Mouse (Mus musculus): ENCODE data around the gene Tcp1. TPM values are rescaled to one million over a fixed set of nuclear protein-coding genes. Genes with fewer than 3 reads are reported as not detected.
"Not testable (repeated sequence)": the region's sequence is repeated elsewhere in the genome, so short reads cannot be mapped to it uniquely, and the experiment has no call there.

Tcp1 gene
- total RNA-seq (2021) = 100 to 1,000 TPM; 188 to 223 TPM

DNA sequence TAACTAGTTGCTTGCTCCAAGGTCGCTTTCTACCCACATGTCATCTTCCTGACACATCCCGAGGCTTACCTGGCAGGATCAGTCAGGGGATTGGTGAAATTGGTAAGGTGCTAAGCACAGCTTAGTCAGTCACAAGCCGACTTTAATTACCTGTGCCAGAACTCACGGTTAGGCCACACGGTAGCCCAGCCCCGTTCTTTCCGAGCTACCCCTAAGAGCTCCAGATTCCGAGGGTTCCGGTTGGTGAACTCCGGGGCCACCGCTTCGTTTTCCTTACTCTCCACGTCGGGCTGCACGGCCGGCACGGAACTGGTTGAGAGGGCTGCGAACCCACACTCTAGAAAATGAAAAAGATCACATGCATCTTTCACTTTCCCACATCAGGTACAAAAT, at the start of gene Tcp1:
Tcp1 (plus strand) TSS at position 214 of the 393 bp plus-strand sequence.
- peak in 1 of 2 experiments; percentile 18 for DNase-seq (ENCODE audit: extremely low spot score in 1 of 2, low spot score in 1 of 2)

DNA sequence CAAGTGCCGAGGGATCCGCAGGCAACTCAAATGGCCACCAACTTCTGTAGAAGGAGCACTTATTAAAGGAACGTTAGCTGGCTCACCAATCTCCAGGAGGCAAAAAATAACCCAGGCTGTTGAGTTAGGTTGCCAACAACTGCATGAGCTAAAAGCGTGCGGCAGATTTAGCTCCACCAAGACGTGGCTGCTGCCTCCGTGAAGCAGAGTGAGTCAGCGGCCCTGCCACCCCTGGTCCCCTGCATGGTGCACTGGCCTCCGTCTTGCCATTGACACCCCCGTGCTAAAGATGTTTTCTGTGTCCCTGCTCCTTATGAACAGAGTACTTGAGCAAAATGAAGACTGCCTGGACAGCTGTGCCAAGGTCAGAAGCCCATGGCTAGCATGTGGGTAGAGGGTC, 48.6 kb upstream of the Tcp1 start:
- no peak for DNase-seq (ENCODE audit: extremely low spot score in 1 of 2, low spot score in 1 of 2)

DNA sequence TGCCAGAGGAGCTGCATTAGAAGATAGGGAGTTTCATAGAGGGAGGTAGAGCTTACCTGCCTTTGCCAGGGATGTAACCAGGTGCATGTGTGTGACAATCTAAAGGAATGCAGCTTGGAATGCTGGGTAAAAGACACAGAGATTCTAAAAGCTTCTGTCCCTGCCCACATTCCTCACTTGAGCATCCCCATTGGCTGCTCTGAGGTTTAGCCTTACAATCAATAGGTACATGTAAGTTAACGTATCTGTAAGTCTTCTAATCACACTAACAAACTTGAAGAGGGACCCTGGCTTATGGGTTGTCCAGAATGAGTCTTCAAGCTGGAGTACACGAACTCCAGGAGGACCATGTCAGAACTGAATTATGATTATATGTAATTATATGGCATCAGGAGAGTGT, 47.5 kb upstream of the Tcp1 start, which contains the start of gene Mas1:
Mas1 (minus strand) TSS at position 101 of the 400 bp plus-strand sequence.
- no peak for DNase-seq (ENCODE audit: extremely low spot score in 1 of 2, low spot score in 1 of 2)

DNA sequence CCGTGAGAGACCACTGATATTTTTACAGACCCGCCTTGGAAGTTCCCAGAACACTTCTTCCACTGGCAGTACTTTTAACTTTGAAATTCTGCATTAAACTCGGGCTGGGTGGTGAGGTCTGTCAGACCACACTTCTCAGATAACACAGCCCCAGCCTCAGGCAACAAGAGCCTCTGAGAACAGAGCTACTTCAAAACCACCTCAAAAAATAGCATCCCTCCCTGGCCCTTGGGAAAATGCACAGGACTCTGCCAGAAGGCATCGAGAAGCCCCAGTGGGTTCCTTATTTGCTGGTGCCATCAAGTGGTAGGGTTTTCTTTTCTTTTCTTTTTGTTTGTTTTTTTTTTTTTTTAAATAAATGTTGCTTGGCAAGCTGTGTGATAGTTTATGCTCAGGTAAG, 46.9 kb upstream of the Tcp1 start:
- DNase-seq (ENCODE audit: extremely low spot score in 1 of 2, low spot score in 1 of 2) = no peak

DNA sequence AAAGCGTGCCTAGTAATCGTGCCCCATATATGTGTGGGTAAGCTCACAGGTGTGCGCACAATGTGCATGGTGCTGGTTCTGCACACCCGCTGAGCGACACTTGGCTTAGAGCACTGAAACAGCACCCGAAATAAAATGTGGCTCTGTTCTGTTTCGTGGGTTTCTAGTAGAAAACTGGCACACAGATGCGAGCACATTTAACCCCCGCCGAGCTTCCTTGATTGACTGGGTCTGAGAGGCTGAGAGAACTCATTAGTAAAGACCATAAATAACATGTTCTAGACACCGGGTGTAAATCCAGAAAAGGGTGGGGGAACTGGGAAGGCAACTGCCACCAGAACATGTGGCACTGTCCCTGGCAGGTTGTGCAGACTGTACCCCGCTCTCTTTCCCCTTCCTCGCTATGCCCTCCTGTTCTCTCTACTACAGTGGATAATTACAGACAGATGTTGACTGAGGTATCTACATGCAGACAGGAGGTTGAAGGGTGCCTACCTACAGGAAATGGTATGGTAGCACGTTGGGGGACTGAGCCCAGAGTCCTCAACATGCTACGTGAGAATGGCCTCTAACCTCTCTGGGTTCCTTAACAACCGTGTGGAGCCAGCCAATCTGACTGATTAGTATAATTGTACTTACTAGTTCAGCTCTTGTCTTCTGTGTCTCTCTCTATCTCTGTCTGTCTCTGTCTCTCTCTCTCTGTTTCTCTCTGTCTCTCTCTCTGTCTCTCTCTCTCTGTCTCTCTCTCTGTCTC, 43.0 kb upstream of the Tcp1 start:
- DNase-seq (ENCODE audit: extremely low spot score in 1 of 2, low spot score in 1 of 2) = no peak

DNA sequence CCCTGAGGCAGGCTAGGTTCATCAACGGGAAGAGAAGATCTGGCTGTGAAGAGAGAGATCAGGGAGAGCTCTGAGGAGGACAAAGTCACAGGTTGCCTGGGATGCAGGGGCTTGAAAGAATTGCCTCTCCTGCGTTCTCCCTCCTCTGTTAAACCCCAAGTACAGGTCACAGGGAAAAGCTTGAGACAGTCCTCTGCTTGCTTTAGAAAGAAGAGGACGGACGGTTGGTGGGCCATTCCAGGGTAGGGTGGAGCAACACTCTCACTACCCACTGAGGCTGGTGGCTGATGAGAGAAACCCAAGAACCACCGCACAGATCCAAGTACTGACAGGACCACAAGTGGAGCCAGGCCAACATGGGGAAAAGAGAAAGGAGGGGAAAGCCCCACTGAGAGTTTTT, 39.8 kb upstream of the Tcp1 start, which contains the start of gene Mrgprh:
Mrgprh (plus strand) TSS at position 301 of the 400 bp plus-strand sequence.
- DNase-seq (ENCODE audit: extremely low spot score in 1 of 2, low spot score in 1 of 2) = no peak

DNA sequence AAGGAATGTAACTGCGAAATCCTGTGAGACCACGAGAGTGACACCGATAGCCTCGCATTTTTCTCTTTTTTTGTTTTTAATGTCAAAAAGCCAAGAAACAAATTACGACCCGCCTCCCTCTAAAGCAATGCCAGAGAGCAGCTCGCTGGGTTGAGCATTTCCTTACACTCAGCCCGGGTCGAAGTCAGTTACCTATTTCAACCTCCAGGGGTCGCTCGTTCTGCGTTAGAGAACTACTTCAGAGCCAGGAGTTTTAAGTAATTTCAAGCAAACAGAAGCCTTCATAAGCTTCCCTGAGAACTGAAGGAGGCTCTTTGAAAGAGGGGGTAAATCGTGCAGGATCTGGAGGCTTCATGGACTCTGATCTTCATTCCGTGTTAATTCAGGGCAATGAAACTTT, 35.3 kb upstream of the Tcp1 start:
- peak; percentile 73 to 81 for DNase-seq (ENCODE audit: extremely low spot score in 1 of 2, low spot score in 1 of 2)

DNA sequence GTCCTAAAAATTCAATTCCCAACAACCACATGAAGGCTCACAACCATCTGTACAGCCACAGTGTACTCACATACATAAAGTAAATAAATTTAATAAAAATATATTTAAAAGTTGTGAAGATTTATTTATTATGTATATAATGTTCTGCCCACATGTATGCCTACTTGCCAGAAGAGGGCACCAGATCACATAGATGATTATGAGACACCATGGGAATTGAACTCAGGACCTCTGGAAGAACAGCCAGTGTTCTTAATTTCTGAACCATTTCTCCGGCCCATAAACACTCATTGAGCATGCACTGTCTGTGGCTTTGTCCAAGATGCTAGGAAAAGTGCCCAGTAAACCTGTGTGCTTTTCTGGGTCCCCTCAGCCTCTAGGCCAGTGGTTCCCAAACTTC, 34.3 kb upstream of the Tcp1 start:
- no peak for DNase-seq (ENCODE audit: extremely low spot score in 1 of 2, low spot score in 1 of 2)

DNA sequence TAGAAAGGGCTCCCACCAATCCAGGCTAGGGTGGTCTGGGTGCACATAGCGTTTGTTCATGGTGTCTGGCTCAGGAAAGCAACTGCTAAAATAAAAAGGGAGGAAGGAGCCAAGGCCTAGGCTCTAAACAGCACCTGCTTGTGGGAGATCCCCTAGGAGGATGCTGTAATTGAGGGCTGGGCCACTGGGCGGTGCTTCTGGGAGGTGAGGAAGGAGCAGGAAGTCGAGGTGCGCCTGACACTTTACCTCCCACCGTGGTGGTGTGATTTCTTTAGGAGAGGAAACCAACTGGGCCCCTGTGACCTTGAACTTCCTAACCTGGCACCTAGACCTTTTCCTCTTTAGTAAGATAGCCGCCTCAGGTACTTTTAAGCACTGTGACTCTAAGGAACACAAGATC, 28.9 kb upstream of the Tcp1 start:
- no peak for DNase-seq (ENCODE audit: extremely low spot score in 1 of 2, low spot score in 1 of 2)

DNA sequence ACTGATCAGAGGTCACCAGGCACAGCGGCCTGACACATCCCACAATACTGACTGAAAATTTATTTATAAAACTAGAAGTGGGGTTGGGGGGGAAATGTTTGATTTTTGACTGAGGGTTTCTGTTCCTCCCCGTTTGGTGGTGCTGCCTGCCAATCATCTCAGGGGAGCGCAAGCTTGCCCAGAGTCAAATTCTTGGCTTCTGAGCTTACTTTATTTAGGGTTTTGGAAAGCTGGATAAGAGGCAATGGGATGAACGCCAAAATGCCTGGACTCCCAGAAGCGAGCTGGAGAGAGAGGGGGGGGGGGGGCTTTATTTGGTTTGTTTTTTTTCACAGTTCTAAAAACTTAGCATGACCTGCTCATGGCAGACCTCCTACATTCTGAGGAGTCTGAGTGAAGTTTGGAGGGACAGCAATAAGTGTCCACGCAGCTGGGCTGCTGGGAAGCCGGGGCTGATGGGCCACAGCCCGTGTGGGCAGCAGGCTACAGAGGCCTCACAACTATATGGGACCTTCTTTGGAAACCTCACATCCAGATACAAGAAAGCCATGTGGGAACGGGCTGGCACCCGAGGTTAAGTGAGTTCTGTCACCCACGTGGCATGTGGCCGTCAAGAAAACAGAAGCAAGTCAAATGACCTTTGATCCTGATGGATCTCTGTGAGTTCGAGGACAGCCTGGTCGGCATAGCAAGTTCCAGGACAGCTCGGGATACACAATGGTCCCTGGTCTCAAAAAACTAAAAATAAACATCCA, 28.3 kb upstream of the Tcp1 start:
- no peak for DNase-seq (ENCODE audit: extremely low spot score in 1 of 2, low spot score in 1 of 2)

DNA sequence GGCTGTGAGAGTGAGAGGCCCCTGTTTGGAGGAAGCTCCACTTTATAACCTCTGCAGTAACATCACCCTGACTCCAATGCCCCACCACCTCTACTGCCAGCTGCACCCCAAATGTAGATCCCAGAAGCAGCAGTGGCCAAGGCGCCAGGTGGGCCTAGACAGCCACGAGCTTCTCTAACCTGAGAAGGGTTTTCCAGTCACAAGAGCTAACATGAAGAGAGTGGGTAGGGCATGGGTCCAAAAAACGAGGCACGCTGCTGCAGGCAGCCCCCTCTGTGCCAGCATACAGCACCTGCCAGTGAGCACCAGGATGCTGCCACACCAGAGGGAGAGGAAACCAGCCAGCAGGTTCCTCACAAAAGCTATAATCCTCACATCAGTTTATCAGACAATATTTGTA, 24.4 kb upstream of the Tcp1 start:
- no peak for DNase-seq (ENCODE audit: extremely low spot score in 1 of 2, low spot score in 1 of 2)

DNA sequence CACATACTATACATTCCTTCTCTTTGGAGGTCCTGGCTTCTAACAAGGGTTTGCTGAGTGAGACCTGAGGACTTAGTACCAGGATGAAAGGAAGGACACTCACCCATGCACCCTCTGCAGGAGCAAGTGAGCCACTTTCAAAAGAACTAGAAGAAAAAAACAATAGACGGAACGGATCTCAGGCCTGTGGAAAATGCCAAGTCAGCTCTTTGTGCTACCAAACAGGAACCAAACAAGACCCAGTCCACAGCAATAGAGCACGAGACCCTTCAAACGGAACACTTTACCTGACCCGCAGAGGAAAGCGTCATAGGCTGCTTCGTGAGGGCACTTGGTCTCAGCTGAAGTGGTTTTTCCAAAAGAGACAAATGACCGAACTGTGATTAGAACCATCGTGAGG, 23.5 kb upstream of the Tcp1 start:
- no peak for DNase-seq (ENCODE audit: extremely low spot score in 1 of 2, low spot score in 1 of 2)

DNA sequence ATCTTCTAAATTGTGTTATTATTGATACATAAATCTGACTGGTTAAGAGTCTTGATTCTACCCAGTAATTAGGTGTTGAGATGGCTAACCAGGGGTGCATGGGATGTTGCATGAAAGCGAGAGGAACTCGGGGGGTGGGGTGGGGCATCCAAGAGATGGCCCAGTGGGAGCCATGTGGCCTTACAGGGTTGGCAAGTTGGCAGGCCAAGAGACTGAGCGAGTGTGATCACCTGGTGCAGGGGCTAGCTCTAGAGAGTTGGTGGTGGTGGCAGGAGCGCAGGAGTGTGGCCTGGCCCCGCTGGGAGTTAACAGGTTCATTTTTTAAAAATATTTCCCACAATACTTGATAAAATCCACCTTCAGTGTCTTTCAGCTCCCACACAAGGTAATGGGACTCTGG, 17.8 kb upstream of the Tcp1 start:
- DNase-seq (ENCODE audit: extremely low spot score in 1 of 2, low spot score in 1 of 2) = no peak

DNA sequence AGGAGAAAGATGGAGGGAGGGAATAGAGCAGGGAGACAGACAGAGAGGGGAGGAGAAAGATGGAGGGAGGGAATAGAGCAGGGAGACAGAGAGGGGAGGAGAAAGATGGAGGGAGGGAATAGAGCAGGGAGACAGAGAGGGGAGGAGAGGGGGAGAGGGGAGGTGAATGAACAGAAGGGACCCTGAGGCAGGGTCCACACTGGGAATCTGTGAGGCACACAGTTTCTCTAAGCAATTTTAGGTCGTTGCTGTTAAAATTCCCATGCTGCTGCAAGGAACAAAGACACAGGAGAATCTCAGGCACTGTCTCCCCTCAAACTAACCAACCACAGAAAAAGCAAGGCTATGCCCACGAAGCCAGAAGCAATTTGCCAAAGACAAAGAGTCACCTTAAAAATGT, 16.9 kb upstream of the Tcp1 start:
- not testable (repeated sequence) for DNase-seq (ENCODE audit: extremely low spot score in 1 of 2, low spot score in 1 of 2)

DNA sequence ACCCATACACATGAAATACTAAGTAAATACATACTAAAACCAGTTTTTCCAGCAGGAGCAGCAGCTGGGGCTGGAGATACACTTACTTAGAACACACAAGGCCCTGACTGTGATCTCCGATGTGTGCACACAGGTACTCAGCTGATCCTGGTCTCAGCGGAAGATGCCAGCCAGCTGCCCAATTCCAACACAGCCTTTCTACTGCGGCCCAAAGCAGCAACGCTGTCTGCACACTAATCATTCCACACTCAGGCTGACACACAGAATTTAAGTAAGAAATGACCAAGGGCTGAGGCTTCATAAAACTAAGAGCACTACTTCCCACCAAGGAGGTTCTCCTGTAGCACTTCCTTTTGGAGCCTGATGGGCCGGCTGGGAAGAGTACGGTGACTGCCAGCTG, 13.2 kb upstream of the Tcp1 start:
- no peak for DNase-seq (ENCODE audit: extremely low spot score in 1 of 2, low spot score in 1 of 2)

DNA sequence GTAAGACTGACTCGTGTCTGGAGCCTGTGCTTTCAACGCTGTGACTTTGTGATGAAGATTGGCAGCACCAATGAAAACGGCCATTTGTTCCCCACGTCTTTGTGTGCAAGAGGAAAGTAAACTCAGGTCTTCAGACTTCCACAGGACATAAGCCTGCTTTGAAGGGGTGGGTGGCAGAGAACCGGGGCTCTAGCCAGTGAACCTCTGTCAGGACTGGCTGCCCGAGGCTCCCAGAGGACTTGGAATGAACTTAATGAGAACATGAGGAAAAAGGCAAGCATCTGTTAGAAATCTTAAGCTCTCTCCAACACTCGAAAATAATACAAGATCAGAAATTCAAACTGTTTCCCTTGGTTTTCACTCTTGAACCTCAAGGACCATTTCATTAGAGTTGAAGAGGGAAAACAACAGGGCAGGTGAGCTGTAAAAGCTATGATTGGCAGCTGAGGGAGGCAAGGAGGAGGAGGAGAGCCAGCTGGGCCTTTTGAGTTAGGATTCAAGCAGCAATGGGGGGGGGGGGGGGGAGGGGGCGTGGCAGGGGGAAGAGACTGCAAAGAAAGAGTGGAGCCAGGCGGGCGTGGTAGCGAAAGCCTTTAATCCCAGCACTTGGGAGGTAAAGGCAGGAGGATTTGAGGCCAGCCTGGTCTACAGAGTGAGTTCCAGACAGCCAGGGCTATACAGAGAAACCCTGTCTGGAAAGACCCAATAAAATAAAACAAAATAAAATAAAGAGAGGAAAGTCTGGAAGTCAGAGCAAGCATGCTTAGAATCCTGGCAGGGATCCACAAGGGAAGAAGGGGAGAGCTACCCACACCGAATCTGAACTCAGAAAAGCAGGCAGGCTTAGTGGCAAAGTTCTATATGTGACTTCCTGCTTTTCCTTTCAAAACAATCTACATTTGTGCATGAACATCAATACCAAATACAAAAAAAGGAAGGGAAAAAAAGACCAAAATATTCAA, 11.8 kb upstream of the Tcp1 start:
- DNase-seq (ENCODE audit: extremely low spot score in 1 of 2, low spot score in 1 of 2) = no peak

DNA sequence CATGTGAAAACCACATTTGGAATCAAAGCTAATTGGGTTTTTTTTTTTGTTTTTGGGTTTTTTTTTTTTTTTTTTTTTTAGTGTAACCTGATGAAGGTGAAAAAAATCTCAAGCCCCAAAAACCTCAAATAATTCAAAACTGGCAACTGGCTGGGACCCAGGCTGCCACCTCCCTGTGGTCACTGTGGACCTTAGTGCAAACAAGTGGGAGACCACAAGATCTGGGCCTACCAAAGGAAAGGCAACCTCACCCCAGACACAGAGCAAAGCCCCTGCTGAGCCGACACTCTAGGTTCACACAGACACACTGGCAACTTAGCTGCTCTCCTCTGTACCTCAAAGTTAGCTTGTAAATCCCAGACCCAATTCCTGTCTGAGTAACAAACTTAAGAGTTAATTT, 11.2 kb upstream of the Tcp1 start:
- DNase-seq (ENCODE audit: extremely low spot score in 1 of 2, low spot score in 1 of 2) = no peak

DNA sequence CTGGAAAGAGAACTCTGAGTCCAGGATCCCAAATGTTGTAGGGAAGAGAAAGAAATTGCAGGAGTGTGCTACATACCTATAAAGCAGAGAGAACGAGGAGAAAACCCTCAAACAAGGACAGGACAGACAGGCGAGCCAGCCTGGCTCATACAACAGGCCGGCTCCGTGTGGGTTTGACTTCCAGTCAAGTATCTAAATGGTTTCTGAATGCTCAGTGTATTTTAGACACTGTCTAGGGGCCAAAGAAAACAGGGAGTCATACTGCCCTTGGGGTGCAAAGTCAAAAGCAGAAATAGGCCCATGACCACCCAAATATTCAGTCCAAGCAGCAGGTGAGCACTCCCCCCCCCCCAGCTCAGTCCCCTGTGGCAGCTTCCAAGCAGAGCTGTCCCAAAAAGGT, 9.7 kb upstream of the Tcp1 start:
- no peak for DNase-seq (ENCODE audit: extremely low spot score in 1 of 2, low spot score in 1 of 2)

DNA sequence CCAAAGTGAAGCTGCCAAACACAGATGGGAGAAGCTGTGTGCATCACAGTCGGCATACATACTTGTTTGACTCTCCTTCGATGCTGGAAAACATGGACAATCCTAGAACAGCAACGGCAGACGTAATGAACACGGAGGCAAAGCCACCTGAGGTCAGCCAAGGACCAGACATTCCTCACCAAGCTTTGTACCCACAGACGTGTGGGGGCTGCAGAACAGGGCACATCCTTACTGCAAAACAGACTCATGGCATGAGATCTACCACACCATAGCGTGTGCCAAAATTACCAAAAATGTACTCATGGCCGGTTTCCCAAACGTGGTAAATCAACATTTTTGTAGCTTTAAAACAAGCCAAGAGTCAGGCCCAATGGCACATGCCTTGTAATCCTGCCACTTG, 9.1 kb upstream of the Tcp1 start:
- DNase-seq (ENCODE audit: extremely low spot score in 1 of 2, low spot score in 1 of 2) = no peak

DNA sequence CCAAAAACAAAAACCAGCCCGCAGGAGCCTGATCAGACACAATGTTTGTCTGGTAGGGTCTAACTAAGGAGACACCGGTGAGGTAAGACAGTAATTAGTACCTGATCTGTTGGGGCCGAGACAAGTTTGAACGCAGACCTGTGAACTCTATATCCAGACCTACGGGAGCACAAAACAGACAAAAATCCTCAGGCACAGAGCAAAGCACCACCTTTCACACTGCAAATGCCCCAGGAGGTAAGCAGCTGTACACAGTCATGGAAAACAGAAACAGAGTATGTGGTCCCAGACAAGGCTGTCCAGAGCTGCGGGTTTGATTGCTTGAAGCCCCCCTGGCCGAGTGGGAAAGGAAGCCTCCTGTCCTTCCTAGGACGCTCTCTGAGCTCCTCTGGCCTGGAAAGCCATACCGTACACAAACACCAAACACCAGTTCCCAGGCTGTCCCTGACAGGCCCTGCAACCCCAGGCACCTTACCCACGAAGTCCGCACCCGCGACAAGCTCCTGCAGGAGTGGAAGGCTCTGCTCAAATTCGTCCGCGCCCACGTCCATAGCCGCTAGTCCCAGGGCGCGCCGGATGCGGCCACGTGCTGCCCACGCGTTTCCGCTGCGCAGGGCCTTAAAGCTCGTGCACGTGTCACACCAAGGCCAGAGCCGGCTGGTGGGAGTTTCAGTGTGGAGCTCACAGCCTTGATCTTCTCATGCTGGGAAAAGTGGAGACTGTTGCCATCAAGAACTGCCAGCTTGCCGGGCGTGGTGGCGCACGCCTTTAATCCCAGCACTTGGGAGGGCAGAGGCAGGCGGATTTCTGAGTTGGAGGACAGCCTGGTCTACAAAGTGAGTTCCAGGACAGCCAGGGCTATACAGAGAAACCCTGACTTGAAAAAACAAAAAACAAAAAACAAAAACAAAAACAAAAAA, 5.9 kb upstream of the Tcp1 start, which contains the start of gene Pnldc1:
Pnldc1 (minus strand) TSS at position 870 of the 920 bp plus-strand sequence.
- no peak for DNase-seq (ENCODE audit: extremely low spot score in 1 of 2, low spot score in 1 of 2)

Data from layer of hippocampus, postnatal 25 days (tissue).